Mouse (Mus musculus): ENCODE measurements at regions not wholly inside any gene's neighbourhood (a gene's known extent, or its start where the extent isn't known, plus 50 kb on each side); places are given as distances from the start of the nearest gene placed in this dataset.

GRCm38 (mm10) chr14:80484256-80484655, 500.4 kb downstream of the Olfm4 start:
- no peak for DNase-seq (ENCODE audit: low spot score)

- no peak for DNase-seq (ENCODE audit: low spot score)
Measured at GRCm38 (mm10) chr14:80485149-80485548, 501.3 kb downstream of the Olfm4 start.

GRCm38 (mm10) chr14:80486605-80487004, 502.7 kb downstream of the Olfm4 start:
- no peak for DNase-seq (ENCODE audit: low spot score)

- no peak for DNase-seq (ENCODE audit: low spot score)
Measured at GRCm38 (mm10) chr14:80492043-80492900, 508.4 kb downstream of the Olfm4 start.

- no peak for DNase-seq (ENCODE audit: low spot score)
Measured at GRCm38 (mm10) chr14:80492901-80493279, 509.0 kb downstream of the Olfm4 start.

- no peak for DNase-seq (ENCODE audit: low spot score)
Measured at GRCm38 (mm10) chr14:80504351-80504750, 520.5 kb downstream of the Olfm4 start.

- no peak for DNase-seq (ENCODE audit: low spot score)
Measured at GRCm38 (mm10) chr14:80516626-80517025, 532.7 kb downstream of the Olfm4 start.

GRCm38 (mm10) chr14:80521216-80521615, 537.3 kb downstream of the Olfm4 start:
- no peak for DNase-seq (ENCODE audit: low spot score)

- no peak for DNase-seq (ENCODE audit: low spot score)
Measured at GRCm38 (mm10) chr14:80521631-80522030, 537.8 kb downstream of the Olfm4 start.

- no peak for DNase-seq (ENCODE audit: low spot score)
Measured at GRCm38 (mm10) chr14:80522536-80522935, 538.7 kb downstream of the Olfm4 start.

- DNase-seq (ENCODE audit: low spot score), result no peak
Measured at GRCm38 (mm10) chr14:80528419-80529028, 544.6 kb downstream of the Olfm4 start.

- no peak for DNase-seq (ENCODE audit: low spot score)
Measured at GRCm38 (mm10) chr14:80536044-80536745, 552.3 kb downstream of the Olfm4 start.

GRCm38 (mm10) chr14:80559950-80560349, 576.1 kb downstream of the Olfm4 start:
- no peak for DNase-seq (ENCODE audit: low spot score)
